Mouse (Mus musculus) heart, adult 2 months (tissue): ENCODE data around the gene Bfar. TPM values are rescaled to one million over a fixed set of nuclear protein-coding genes. Genes with fewer than 3 reads are reported as not detected.
"Not testable (repeated sequence)": the region's sequence is repeated elsewhere in the genome, so short reads cannot be mapped to it uniquely, and the experiment has no call there.

ENCODE experiments used
- DNase-seq, 2 experiments: peaks; one replicate each; pipeline ENCODE4 v3.0.0; 2021
- H3K27ac ChIP-seq: fragments of 200-600 bp; 2 replicates; pipeline ENCODE4 v1.8.1; 2022
- H3K27me3 ChIP-seq: fragments of 200-500 bp; 2 replicates; pipeline ENCODE4 v1.6.1; 2012; ENCODE audit warnings: mild to moderate bottlenecking, low read length, inconsistent platforms, mixed read lengths; ENCODE audit not compliant: control insufficient read depth, insufficient read depth
- H3K36me3 ChIP-seq: fragments of 200-500 bp; 2 replicates; pipeline ENCODE4 v1.6.1; 2012; ENCODE audit warnings: low read length, inconsistent platforms; ENCODE audit not compliant: control insufficient read depth, insufficient read depth
- H3K4me1 ChIP-seq: fragments of 200-500 bp; 2 replicates; pipeline ENCODE4 v1.6.1; 2011; ENCODE audit warnings: low read length; ENCODE audit not compliant: control insufficient read depth, insufficient read depth
- H3K4me3 ChIP-seq: fragments of 200-600 bp; 2 replicates; pipeline ENCODE4 v1.8.1; 2022
- H3K79me2 ChIP-seq: fragments of 200-500 bp; replicated peaks from 2 replicates; pipeline ENCODE4 v1.6.1; 2012; ENCODE audit warnings: mild to moderate bottlenecking, inconsistent platforms, low read length, moderate library complexity, mixed read lengths; ENCODE audit not compliant: control insufficient read depth, insufficient read depth
- H3K9ac ChIP-seq: fragments of 200-500 bp; 2 replicates; pipeline ENCODE4 v1.6.1; 2012; ENCODE audit warnings: low read depth, mild to moderate bottlenecking, control low read depth, inconsistent platforms, low read length, mixed read lengths
- CTCF ChIP-seq: fragments of 200-600 bp; IDR thresholded peaks from 2 replicates; pipeline ENCODE4 v1.8.1; 2022; ENCODE audit warnings: antibody characterized with exemption, mild to moderate bottlenecking, moderate library complexity
- EP300 ChIP-seq: fragments of 200-500 bp; IDR thresholded peaks from 2 replicates; pipeline ENCODE4 v1.6.1; 2011; ENCODE audit warnings: low read depth, low read length, control low read depth; ENCODE audit not compliant: insufficient read depth
- POLR2A ChIP-seq: fragments of 200-500 bp; IDR thresholded peaks from 2 replicates; pipeline ENCODE4 v1.6.1; 2011; ENCODE audit warnings: mild to moderate bottlenecking, low read depth, low read length, control low read depth; ENCODE audit not compliant: insufficient read depth
- WGBS: fragments of 180-500 bp; shearing (Covaris S2); methylation state at CpG from one replicate; pipeline ENCODE4 v1.1.7; 2018; 5-methylcytosine and 5-hydroxymethylcytosine counted together
- intact Hi-C: fragments of 180-260 bp; cut with DNase I; formaldehyde crosslinking; loops from one replicate; pipeline ENCODE4 v1.15.1; 2025
- long read RNA-seq: library from polyadenylated mRNA; stranded (forward); transcript quantifications from one replicate; pipeline ENCODE4 v2.0.0, GENCODE M21; 2021
- polyA plus RNA-seq: library from polyadenylated mRNA; depleted of rRNA; stranded (reverse); fragments of >200 nt; gene quantifications from 2 replicates; pipeline ENCODE4 v1.2.3, GENCODE M21; 2012; rRNA removed
- total RNA-seq, 2 experiments: library from RNA; stranded (reverse); gene quantifications; 2 replicates each; pipeline ENCODE4 v1.2.3; 2021

The Bfar gene
- 10 to 100 TPM; 41.8 to 51.6 TPM for total RNA-seq
- polyA plus RNA-seq: 35.2 and 51.5 TPM in 2 replicates
- long read RNA-seq, transcript Bfar-201 (8 exons, 3,003 nt): major isoform, 69 of 162 reads
- long read RNA-seq, partial matches to known transcripts: 92 of 162 reads
- long read RNA-seq, other reads (novel, unspliced or antisense): 1 of 162 reads

- TF ChIP-seq CTCF: 0 out of 2 replicates have a peak, but pooled peaks have one; percentile 19
- TF ChIP-seq POLR2A: peak; percentile 98
- no peak for TF ChIP-seq EP300
- no peaks in the 10 kb centered on the region for H3K27me3 ChIP-seq
- H3K4me1 ChIP-seq: peaks cover 11% of the 10 kb centered on the region
Observed at GRCm38 (mm10) chr16:13671685-13672385, at the start of gene Bfar, which contains the start of gene 3110001I22Rik. Gene Bfar, plus strand, starts transcription at chr16:13671858. Gene 3110001I22Rik, plus strand, starts transcription at chr16:13671929.

GRCm38 (mm10) chr16:13628345-13628744 lies 43.3 kb upstream of the Bfar start:
- Histone ChIP-seq H3K27ac (no peak overlapping the region), H3K36me3 (no peaks in the 10 kb centered on the region), H3K27me3 (no peaks in the 10 kb centered on the region), H3K4me3 (no peak overlapping the region), H3K9ac (no peak overlapping the region), H3K79me2 (no peaks in the 10 kb centered on the region), H3K4me1 (no peaks in the 10 kb centered on the region)
- peak; percentile 67 for TF ChIP-seq CTCF
- no peak for TF ChIP-seq EP300
- no peak for DNase-seq
- 50% methylated on average over 5 of the region's 5 CpGs for WGBS
- intact Hi-C loops: loop anchor here (10.0 kb wide), 1 partner anchor 514 kb away; no protein-coding TSS in a partner anchor

More at GRCm38 (mm10) chr16:13671685-13672385, at the start of gene Bfar, which contains the start of gene 3110001I22Rik:
- peaks cover 1% of the 10 kb centered on the region for H3K79me2 ChIP-seq
- WGBS: 0% methylated on average over 54 of the region's 54 CpGs
- DNase-seq: peak; percentile 91 to 94
- H3K36me3 ChIP-seq: peaks cover 12% of the 10 kb centered on the region
- intact Hi-C loops: loop anchor here (5.0 kb wide), 2 partner anchors 110 to 145 kb away; partner anchors contain the start of genes Ntan1 and Rrn3
- peak within 1 kb of the TSS; percentile 97 for H3K4me3 ChIP-seq
- peak within 1 kb of the TSS; percentile 94 for H3K27ac ChIP-seq
- H3K9ac ChIP-seq: peak within 1 kb of the TSS; percentile 95

DNA sequence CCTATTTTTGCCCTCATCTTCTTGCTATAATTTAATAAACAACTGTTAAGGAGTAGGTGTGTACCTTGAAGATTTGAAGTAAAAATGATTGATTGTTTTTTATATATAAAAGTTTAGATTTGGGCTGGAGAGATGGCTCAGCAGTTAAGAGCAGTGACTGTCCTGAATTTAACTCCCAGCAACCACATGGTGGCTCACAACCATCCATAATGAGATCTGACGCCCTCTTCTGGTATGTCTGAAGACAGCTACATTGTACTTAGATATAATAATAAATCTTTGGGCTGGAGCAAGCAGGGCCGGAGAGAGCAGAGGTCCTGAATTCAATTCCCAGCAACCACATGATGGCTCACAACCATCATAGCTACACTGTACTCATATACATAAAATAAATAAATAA lies 33.5 kb upstream of the Bfar start:
- TF ChIP-seq CTCF: peak; percentile 14; the same call in 1 of the 2 replicates
- H3K27ac ChIP-seq, H3K4me3 ChIP-seq, H3K4me1 ChIP-seq, H3K27me3 ChIP-seq, H3K79me2 ChIP-seq, H3K9ac ChIP-seq, intact Hi-C loops, DNase-seq, H3K36me3 ChIP-seq: not testable (repeated sequence)
- 69% methylated on average over 2 of the region's 2 CpGs for WGBS

DNA sequence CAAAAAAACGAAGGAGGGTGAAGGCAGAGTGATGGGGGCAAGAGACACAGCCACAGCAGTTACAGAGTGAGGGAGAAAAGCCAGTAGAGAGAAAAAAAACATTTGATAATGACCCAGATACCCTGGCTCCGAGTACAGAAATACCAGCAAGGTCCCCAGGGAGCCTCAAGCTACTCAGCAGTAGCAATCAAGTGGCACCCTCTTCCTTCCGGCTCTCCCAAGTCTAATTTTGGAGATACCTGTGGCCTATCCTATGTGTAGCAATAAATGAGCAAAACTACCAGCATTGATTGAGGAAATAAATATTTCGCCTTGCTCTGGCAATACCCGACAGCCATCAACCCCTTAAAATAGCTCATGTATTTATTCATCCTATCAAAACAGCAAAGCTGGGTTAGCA lies 32.1 kb upstream of the Bfar start:
- 73% methylated on average over 5 of the region's 5 CpGs for WGBS
- no peak for DNase-seq
- intact Hi-C loops: no loop called here
- no peaks in the 10 kb centered on the region for H3K4me1 ChIP-seq
- H3K27ac ChIP-seq: no peak overlapping the region
- no peak overlapping the region for H3K9ac ChIP-seq
- TF ChIP-seq EP300 (no peak), CTCF (no peak)
- H3K4me3 ChIP-seq: no peak overlapping the region
- H3K27me3 ChIP-seq: no peaks in the 10 kb centered on the region
- H3K79me2 ChIP-seq: no peaks in the 10 kb centered on the region
- no peaks in the 10 kb centered on the region for H3K36me3 ChIP-seq

GRCm38 (mm10) chr16:13640064-13640463 lies 31.6 kb upstream of the Bfar start:
- DNase-seq: no peak
- Histone ChIP-seq H3K79me2 (no peaks in the 10 kb centered on the region), H3K4me1 (no peaks in the 10 kb centered on the region), H3K36me3 (no peaks in the 10 kb centered on the region), H3K4me3 (no peak overlapping the region), H3K9ac (no peak overlapping the region), H3K27ac (no peak overlapping the region), H3K27me3 (no peaks in the 10 kb centered on the region)
- intact Hi-C loops: loop anchor here (5.0 kb wide), 1 partner anchor 92 kb away; the partner anchor contains the start of gene Pla2g10
- 81% methylated on average over 7 of the region's 7 CpGs for WGBS
- TF ChIP-seq CTCF (peak; percentile 54), POLR2A (no peak), EP300 (no peak)

GRCm38 (mm10) chr16:13644474-13644873 lies 27.2 kb upstream of the Bfar start:
- Histone ChIP-seq H3K27ac (no peak overlapping the region), H3K79me2 (no peaks in the 10 kb centered on the region), H3K27me3 (no peaks in the 10 kb centered on the region), H3K36me3 (no peaks in the 10 kb centered on the region), H3K4me1 (no peaks in the 10 kb centered on the region), H3K9ac (no peak overlapping the region), H3K4me3 (no peak overlapping the region)
- intact Hi-C loops: loop anchor here (5.0 kb wide), 1 partner anchor 88 kb away; the partner anchor contains the start of gene Pla2g10
- no peak for DNase-seq
- 87% methylated on average over 3 of the region's 3 CpGs for WGBS
- no peak for TF ChIP-seq POLR2A
